Mouse (Mus musculus): ENCODE measurements at regions not wholly inside any gene's neighbourhood (a gene's known extent, or its start where the extent isn't known, plus 50 kb on each side); places are given as distances from the start of the nearest gene placed in this dataset.

DNA sequence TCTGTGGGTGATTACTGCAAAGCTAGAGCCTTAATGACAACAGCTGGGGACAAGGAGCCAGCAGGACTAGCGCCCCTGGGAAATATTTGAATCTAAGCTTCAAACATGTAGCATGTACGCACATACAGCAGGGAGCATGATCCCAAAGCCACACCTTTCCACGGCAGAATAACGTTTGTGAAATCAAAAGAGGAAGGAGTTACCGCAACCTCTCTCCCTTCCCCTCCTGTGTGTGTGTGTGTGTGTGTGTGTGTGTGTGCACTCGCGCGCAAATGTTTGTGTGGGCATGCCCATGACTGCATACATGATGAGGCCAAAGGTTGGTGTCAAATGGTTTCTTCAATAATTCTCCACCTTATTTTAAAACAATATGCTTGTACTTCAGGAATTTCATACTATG is 132.9 kb downstream of the Rplp1 start:
- Histone ChIP-seq H3K9ac (replicated peaks; ENCODE audit: low read length) (no peak overlapping the region), H3K4me2 (replicated peaks; ENCODE audit: low read depth, low read length) (no peak overlapping the region), H3K27ac (ENCODE audit: low read length) (no peak overlapping the region), H3K4me3 (ENCODE audit: low read length) (no peak overlapping the region), H3K9me3 (ENCODE audit: low read length) (no peaks in the 10 kb centered on the region), H3K27me3 (ENCODE audit: insufficient read depth, low read length) (no peaks in the 10 kb centered on the region), H3K36me3 (ENCODE audit: insufficient read depth, low read length) (no peaks in the 10 kb centered on the region), H3K4me1 (ENCODE audit: insufficient read depth, low read length) (peaks cover 9% of the 10 kb centered on the region; the same call in 1 of the 2 replicates)
- ATAC-seq (ENCODE audit: low FRiP score, low TSS enrichment): no peak
- WGBS: 88% methylated on average over 8 of the region's 8 CpGs

DNA sequence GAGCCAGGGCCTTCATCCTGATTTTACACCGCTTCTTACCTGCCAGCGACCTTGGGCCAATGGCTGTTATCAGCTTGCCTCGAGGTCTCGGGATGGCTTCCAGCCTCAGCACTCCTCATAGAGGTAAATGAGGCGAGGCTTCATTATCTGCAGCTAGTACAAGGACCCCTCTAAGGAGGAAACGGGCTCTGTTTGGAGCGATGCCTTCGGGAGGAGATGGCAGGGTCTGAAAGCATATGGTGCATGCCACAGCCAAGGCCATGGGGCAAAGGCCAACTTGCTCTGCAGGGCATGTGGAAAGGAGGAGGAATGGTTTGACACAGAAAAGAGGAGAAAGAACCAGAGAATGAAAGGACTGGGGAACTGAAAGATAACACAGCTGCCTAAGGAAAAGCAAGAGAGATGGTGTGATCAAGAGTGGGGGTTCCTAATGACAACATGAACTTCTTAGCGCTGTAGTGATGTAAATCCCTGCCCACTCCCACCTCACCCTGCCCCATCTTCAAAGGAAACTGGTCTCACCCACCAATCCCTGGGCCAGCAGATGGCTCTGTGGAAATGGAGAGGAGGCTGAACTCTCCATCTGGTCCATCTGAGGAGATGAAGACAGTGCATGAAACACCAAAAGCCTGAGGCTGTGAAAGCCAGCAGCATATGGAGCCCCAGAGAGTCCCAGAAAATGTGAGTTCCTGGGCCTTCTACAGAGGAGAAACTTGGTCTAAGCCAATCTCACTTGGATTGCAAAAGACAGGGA is 134.0 kb downstream of the Rplp1 start:
- Histone ChIP-seq H3K4me1 (ENCODE audit: insufficient read depth, low read length) (peaks cover 9% of the 10 kb centered on the region; the same call in 1 of the 2 replicates), H3K27ac (ENCODE audit: low read length) (no peak overlapping the region), H3K4me3 (ENCODE audit: low read length) (no peak overlapping the region), H3K36me3 (ENCODE audit: insufficient read depth, low read length) (no peaks in the 10 kb centered on the region), H3K4me2 (replicated peaks; ENCODE audit: low read depth, low read length) (no peak overlapping the region), H3K9ac (replicated peaks; ENCODE audit: low read length) (no peak overlapping the region), H3K9me3 (ENCODE audit: low read length) (no peaks in the 10 kb centered on the region), H3K27me3 (ENCODE audit: insufficient read depth, low read length) (no peaks in the 10 kb centered on the region)
- no peak for ATAC-seq (ENCODE audit: low FRiP score, low TSS enrichment)
- WGBS: 76% methylated on average over 9 of the region's 9 CpGs

DNA sequence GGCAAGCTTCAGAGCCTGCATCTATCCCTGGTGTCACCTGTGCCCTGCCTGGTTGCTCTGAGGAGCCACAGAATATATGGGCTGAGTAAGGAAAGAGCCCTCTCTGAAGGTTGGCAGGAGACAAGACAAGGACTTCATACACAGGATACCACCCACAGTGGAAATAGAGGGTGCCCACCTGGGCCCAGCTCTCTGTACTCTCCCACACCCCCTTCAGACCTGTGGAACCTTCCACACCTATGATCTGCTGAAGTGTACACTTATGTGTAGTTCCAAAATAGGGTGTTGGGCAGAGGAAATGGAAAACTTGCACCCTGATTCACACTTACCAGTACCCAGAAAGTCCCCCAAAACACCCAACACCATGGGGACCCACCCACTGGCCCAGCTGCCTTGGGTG is 135.2 kb downstream of the Rplp1 start:
- Histone ChIP-seq H3K4me2 (replicated peaks; ENCODE audit: low read depth, low read length) (no peak overlapping the region), H3K4me3 (ENCODE audit: low read length) (no peak overlapping the region), H3K27me3 (ENCODE audit: insufficient read depth, low read length) (no peaks in the 10 kb centered on the region), H3K27ac (ENCODE audit: low read length) (no peak overlapping the region), H3K4me1 (ENCODE audit: insufficient read depth, low read length) (peaks cover 9% of the 10 kb centered on the region; the same call in 1 of the 2 replicates), H3K9me3 (ENCODE audit: low read length) (no peaks in the 10 kb centered on the region), H3K36me3 (ENCODE audit: insufficient read depth, low read length) (no peaks in the 10 kb centered on the region), H3K9ac (replicated peaks; ENCODE audit: low read length) (no peak overlapping the region)
- no peak for ATAC-seq (ENCODE audit: low FRiP score, low TSS enrichment)

DNA sequence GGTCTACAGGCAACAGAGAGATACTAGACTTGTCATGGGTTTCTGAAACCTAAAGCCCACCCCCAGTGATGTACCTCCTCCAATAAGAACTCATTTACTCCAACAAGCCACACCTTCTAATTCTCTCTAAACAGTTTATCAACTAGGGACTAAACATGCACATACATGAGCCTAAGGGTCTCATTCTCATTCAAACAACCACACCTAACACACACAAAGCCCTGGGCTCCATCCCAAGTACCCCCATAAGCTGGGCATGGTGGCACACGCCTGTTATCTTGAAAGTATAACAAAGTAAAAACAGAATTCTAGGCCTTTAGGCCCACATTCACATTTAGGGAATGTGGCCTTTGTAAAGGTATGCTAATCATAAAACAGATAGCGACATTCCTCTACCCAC is 137.9 kb downstream of the Rplp1 start:
- 89% methylated on average over 2 of the region's 2 CpGs for WGBS
- ATAC-seq (ENCODE audit: low FRiP score, low TSS enrichment): no peak

DNA sequence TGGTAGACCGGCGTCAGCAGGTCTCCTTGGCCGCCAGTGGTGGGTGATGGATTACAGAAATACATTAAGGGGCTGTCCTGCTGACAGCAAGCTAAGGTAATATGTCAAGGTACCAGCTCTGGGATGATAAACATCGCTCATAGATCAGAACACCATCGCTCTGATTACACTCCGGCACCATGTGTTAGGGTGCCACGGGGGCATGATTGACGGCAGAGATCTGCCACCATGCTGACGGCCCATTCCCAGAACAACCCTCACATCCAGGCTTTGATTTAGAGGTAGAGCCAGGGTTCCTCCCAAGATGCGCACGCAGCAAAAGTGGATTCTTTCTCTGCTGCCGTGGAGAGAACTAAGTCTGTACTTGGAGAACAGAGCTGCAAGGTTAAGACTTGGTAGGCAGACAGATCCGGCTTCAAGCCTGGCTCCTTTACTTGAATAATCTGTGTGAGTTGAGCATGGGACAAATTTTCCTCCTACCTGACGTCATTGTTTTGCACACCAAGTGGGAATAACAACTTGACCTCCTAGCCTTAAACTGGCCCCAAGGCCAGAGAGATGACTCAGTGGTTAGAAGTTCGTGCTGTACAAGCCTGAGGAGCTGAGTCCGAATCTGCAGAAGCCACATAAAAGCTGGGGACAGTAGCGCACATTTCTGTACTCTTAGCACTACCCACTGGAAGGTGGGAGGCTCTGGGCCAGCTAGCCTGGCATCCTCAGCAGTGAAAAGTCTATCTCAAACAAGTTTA is 144.0 kb downstream of the Rplp1 start:
- Histone ChIP-seq H3K27me3 (ENCODE audit: insufficient read depth, low read length) (no peaks in the 10 kb centered on the region), H3K27ac (ENCODE audit: low read length) (no peak overlapping the region), H3K9me3 (ENCODE audit: low read length) (no peaks in the 10 kb centered on the region), H3K4me3 (ENCODE audit: low read length) (no peak overlapping the region), H3K36me3 (ENCODE audit: insufficient read depth, low read length) (no peaks in the 10 kb centered on the region), H3K9ac (replicated peaks; ENCODE audit: low read length) (no peak overlapping the region), H3K4me1 (ENCODE audit: insufficient read depth, low read length) (no peaks in the 10 kb centered on the region), H3K4me2 (replicated peaks; ENCODE audit: low read depth, low read length) (no peak overlapping the region)
- 69% methylated on average over 17 of the region's 17 CpGs for WGBS
- ATAC-seq (ENCODE audit: low FRiP score, low TSS enrichment): no peak

More for the DNA sequence above, 137.9 kb downstream of the Rplp1 start:
- Histone ChIP-seq H3K9me3 (ENCODE audit: low read length) (no peaks in the 10 kb centered on the region), H3K9ac (replicated peaks; ENCODE audit: low read length) (no peak overlapping the region), H3K4me3 (ENCODE audit: low read length) (no peak overlapping the region), H3K4me1 (ENCODE audit: insufficient read depth, low read length) (peaks cover 9% of the 10 kb centered on the region; the same call in 1 of the 2 replicates), H3K4me2 (replicated peaks; ENCODE audit: low read depth, low read length) (no peak overlapping the region), H3K27ac (ENCODE audit: low read length) (no peak overlapping the region), H3K27me3 (ENCODE audit: insufficient read depth, low read length) (no peaks in the 10 kb centered on the region), H3K36me3 (ENCODE audit: insufficient read depth, low read length) (no peaks in the 10 kb centered on the region)

DNA sequence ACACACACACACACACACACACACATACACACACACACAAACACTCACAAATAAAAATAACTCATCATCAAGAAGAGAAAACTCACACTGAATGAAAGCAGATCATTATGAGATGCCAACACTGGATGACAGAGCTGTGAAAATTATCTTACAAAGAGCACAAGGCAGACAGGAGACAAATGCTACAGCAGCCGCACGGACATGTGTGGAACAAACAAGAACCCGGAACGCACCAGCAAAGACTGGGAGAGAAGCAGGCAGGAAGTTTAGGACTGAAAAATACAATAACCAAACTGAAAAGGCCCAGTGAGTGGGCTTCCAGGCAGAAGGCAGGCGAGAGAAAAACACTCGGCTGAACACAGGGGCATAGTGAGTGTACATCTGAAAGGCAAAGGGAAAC is 148.2 kb downstream of the Rplp1 start:
- H3K27me3 ChIP-seq (ENCODE audit: insufficient read depth, low read length): no peaks in the 10 kb centered on the region; the same call in 1 of the 2 replicates
- H3K27ac ChIP-seq (ENCODE audit: low read length): no peak overlapping the region
- ATAC-seq (ENCODE audit: low FRiP score, low TSS enrichment): no peak
- no peaks in the 10 kb centered on the region for H3K4me1 ChIP-seq (ENCODE audit: insufficient read depth, low read length)
- WGBS: 83% methylated on average over 6 of the region's 6 CpGs
- no peaks in the 10 kb centered on the region for H3K36me3 ChIP-seq (ENCODE audit: insufficient read depth, low read length)
- no peak overlapping the region for H3K4me3 ChIP-seq (ENCODE audit: low read length)
- H3K4me2 ChIP-seq (replicated peaks; ENCODE audit: low read depth, low read length): no peak overlapping the region
- no peak overlapping the region for H3K9ac ChIP-seq (replicated peaks; ENCODE audit: low read length)
- H3K9me3 ChIP-seq (ENCODE audit: low read length): no peaks in the 10 kb centered on the region

DNA sequence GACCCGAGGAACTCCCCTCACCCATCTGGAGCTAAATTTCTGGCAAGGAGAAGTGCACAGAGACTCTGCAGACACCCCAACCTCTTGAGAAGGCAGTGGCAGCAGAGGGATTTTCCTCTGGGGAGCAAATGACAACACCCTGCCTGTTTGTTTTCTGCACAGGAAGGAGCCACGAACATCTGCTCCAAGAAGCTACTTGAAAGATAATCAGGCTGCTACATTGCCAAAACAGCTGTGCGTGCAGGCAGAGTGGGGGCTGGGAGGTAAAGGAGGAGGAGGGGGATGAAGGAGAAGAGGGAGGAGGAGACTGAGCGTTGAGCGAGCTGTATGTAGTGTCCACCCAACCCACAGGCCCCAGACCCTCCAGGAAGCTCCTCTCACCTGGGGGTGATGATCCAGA is 149.0 kb downstream of the Rplp1 start:
- Histone ChIP-seq H3K9me3 (ENCODE audit: low read length) (no peaks in the 10 kb centered on the region), H3K9ac (replicated peaks; ENCODE audit: low read length) (no peak overlapping the region), H3K4me1 (ENCODE audit: insufficient read depth, low read length) (no peaks in the 10 kb centered on the region), H3K4me3 (ENCODE audit: low read length) (no peak overlapping the region), H3K36me3 (ENCODE audit: insufficient read depth, low read length) (no peaks in the 10 kb centered on the region), H3K4me2 (replicated peaks; ENCODE audit: low read depth, low read length) (no peak overlapping the region), H3K27me3 (ENCODE audit: insufficient read depth, low read length) (no peaks in the 10 kb centered on the region; the same call in 1 of the 2 replicates), H3K27ac (ENCODE audit: low read length) (no peak overlapping the region)
- 33% methylated on average over 5 of the region's 5 CpGs for WGBS
- no peak for ATAC-seq (ENCODE audit: low FRiP score, low TSS enrichment)

DNA sequence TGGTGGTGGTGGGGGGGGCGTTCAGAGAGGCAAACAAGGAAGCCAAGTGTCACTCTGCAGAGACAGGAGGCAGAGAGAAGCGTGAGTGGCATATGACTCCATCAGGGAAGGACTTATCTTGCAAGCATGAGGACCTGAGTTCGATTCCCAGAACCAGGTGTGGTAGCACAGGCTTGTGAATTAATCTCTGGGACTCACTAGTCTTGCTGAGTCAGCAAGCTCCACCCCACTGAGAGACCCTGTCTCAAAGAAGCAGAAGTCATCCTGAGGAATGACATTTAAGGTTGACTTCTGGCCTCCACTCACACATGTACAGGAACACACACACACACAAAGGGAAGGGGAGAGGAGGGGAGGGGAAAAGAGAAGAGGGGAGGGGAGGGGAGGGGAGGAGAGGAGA is 156.5 kb downstream of the Rplp1 start:
- Histone ChIP-seq H3K36me3 (ENCODE audit: insufficient read depth, low read length) (no peaks in the 10 kb centered on the region), H3K4me2 (replicated peaks; ENCODE audit: low read depth, low read length) (no peak overlapping the region), H3K9me3 (ENCODE audit: low read length) (no peaks in the 10 kb centered on the region), H3K4me3 (ENCODE audit: low read length) (no peak overlapping the region), H3K27ac (ENCODE audit: low read length) (no peak overlapping the region), H3K27me3 (ENCODE audit: insufficient read depth, low read length) (peaks cover 12% of the 10 kb centered on the region; the same call in 1 of the 2 replicates), H3K9ac (replicated peaks; ENCODE audit: low read length) (no peak overlapping the region), H3K4me1 (ENCODE audit: insufficient read depth, low read length) (peaks cover 19% of the 10 kb centered on the region)
- ATAC-seq (ENCODE audit: low FRiP score, low TSS enrichment): no peak
- 90% methylated on average over 3 of the region's 3 CpGs for WGBS

DNA sequence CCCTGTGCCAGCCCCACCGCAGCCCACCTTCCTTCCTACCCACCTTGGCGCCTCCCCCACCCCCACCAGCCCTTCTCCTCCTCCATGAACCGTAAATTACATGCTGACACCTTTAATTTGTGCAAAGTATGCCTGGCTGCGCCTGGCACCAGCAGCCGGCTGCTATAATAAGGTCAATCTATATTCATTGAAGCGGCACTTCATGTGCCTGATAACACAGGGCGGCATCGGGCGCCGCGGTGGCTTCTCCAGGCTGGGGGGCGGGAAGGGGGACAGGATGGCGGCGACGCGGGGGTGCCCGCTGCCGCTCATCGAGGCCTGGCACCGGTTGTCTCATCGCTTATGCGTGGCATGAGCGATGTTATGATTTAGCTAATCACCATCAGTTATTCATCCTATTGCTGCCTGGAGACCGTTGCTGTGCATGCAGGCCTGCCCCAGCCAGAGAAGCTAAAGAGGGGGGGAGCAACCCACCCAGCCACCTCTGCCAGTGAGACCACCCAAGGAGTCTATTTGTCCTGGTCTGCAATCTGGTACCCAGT is 157.5 kb downstream of the Rplp1 start:
- Histone ChIP-seq H3K36me3 (ENCODE audit: insufficient read depth, low read length) (no peaks in the 10 kb centered on the region), H3K4me3 (ENCODE audit: low read length) (no peak overlapping the region), H3K9ac (replicated peaks; ENCODE audit: low read length) (no peak overlapping the region), H3K4me2 (replicated peaks; ENCODE audit: low read depth, low read length) (0 out of 2 replicates have a peak overlapping the region, but pooled peaks have one; percentile 13), H3K4me1 (ENCODE audit: insufficient read depth, low read length) (peaks cover 19% of the 10 kb centered on the region), H3K9me3 (ENCODE audit: low read length) (no peaks in the 10 kb centered on the region), H3K27ac (ENCODE audit: low read length) (no peak overlapping the region), H3K27me3 (ENCODE audit: insufficient read depth, low read length) (peaks cover 12% of the 10 kb centered on the region; the same call in 1 of the 2 replicates)
- ATAC-seq (ENCODE audit: low FRiP score, low TSS enrichment): peak; percentile 58
- 51% methylated on average over 24 of the region's 24 CpGs for WGBS
